Mouse (Mus musculus) heart, adult 18-20 months (tissue): ENCODE measurements around the gene Supt4a. TPM values are rescaled to one million over a fixed set of nuclear protein-coding genes. Genes with fewer than 3 reads are reported as not detected.

ENCODE experiments used
- DNase-seq, 2 experiments: peaks; one replicate each; pipeline ENCODE4 v3.0.0; 2021 to 2022; ENCODE audit warnings: mixed read lengths in 1 of 2
- long read RNA-seq, 2 experiments: library from polyadenylated mRNA; stranded (forward); transcript quantifications; one replicate each; pipeline ENCODE4 v2.0.0; 2021
- total RNA-seq, 2 experiments: library from RNA; stranded (reverse); gene quantifications; 2 replicates each; pipeline ENCODE4 v1.2.3; 2021

Gene Supt4a
- 10 to 100 TPM; 42.8 to 46.1 TPM for total RNA-seq
- long read RNA-seq, experiment 1, transcript Supt4a-201 (5 exons, 706 nt): major isoform, 23 of 26 reads
- long read RNA-seq, experiment 1, partial matches to known transcripts: 0 of 26 reads
- long read RNA-seq, experiment 1, other reads (novel, unspliced or antisense): 3 of 26 reads
- long read RNA-seq, experiment 2, transcript Supt4a-201 (5 exons, 706 nt): major isoform, 24 of 27 reads
- long read RNA-seq, experiment 2, partial matches to known transcripts: 1 of 27 reads
- long read RNA-seq, experiment 2, other reads (novel, unspliced or antisense): 2 of 27 reads

DNA sequence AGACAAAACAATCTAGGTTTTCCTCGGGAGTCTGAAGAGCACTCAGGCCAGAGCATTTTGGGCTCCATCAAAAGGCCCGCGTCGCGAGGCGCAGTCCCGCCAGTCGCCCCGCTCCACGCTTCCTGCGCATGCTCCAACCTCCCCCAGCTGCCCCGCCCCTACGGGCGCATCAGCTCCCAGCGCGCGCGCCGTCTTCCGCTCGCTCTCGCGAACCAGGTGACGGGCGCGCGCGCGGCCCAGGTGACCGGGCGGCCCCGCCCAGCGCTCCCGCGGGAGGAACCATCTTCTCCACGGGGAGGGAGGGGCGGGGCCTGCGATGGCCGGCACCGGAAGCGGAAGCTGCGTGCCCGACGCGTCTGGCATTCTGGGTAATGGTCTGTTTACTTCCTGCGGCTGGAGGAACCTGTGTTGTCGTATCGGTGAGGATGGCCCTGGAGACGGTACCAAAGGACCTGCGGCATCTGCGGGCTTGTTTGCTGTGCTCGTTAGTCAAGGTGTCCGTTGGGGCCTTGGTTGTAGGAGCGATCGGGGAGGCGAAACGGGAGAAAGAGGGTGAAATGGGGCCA is at the start of gene Supt4a:
Supt4a (plus strand) TSS at position 378 of the 566 bp plus-strand sequence.
- DNase-seq: peak; percentile 96 to 97

- DNase-seq: no peak
Observed at GRCm38 (mm10) chr11:87688478-87689203, 48.7 kb upstream of the Supt4a start.

DNA sequence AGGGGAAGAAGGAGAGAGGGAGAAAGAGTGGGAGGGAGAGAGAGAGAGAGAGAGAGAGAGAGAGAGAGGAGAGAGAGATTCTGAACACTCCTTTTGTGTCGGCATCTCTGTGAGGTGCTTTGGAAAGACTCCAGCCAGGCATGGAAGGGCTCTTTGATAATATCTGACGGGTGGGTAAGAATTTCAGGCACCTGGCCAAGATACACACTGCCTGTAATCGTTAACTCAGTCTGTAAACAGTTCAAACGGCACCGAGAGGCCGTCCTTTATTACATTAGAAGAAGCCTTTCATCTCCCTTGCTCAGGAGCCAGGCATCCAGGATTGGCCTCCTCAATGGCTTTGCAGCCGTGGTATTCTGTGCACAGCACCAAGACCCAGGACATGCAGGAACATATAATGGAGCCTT is 47.9 kb upstream of the Supt4a start:
- DNase-seq: no peak

DNA sequence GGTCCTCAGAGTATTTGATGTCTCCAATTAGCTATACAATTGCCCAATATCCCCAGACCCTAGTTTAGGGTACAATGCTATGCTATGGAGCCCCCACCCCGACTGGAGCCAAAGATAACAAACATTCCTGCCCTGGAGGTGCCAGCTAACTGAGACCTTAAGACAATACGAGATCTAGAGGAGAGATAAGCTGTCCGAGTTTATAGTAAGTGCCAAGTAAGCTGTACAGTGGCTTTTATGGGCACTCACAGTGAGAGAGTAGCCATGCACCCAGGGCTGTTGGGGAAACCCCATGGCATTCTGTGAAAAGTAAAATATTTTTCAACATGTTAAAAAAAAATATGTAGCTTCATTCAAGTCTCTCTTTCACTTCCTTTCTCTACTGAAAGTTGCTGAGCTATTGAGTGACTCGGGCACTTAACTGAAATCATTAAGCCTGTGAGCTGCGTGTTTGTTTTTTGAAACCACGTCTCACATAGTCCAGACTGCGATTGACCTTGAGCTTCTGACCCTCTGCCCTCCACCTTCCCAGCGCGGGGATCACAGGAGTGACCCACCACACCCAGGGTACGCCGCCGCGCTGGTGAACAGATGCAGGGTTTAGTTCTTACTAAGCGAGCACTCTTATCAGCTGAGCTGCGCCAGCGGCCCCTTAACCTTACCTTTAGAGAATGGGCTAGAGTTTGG is 47.2 kb upstream of the Supt4a start:
- no peak for DNase-seq

- DNase-seq: no peak
Observed at GRCm38 (mm10) chr11:87697131-87697682, 40.1 kb upstream of the Supt4a start.

DNA sequence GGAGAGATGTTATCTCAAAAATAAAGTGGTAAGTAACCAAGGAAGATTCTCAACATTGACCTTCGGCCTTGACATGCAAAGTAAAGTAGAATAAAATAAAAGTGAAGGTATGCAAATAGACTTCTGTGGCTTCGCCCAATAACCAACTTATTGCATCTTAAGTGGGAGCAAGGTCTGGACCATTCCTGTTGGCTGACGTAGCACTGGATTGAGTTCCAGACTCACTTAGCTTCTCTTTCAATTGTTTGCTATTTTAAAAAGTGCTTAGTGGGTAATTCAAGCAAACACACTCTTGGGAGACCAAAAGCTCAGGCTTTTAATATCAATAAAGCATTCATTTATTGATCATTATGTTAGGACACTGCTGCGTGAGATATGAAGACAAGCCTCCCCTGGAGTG is 39.2 kb upstream of the Supt4a start:
- no peak for DNase-seq

DNA sequence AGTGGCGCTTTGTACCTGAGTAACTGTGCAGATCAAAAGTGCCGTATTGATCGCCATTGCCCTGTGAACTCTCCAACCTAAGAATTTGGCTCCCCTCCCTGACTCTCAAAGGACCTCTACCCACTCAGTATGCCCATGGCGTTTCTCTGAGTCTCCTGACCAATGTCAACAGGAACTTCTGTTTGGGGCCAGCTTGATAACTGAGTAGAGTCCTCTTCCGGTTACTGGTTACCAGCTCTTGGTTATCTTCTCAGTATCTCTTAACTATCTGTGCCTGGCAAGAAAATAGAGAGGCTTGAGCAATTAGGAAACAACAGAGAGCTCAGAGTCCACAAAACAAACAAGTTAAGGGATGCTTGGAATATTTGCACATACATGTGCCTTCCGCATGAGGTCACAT is 36.2 kb upstream of the Supt4a start:
- DNase-seq: no peak

- DNase-seq: no peak
Observed at GRCm38 (mm10) chr11:87701877-87702620, 35.3 kb upstream of the Supt4a start.

DNA sequence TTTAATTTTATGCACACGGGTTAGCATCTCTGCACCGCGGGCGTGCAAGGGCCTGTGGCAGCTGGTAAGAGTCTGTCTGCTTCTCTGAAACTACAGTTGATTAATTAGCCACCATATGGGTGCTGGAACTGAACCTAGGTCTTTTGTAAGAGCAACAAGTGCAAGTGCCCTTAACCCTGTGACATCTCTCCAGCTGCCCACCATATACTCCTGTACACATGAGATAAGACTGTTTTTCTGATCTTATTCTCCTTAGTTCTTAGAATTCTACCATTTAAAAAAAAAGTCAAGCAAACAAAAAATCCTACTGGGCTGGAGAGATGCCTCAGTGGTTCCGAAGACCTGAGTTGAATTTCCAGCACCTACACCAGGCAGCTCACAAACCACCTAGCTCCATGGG is 33.7 kb upstream of the Supt4a start:
- no peak for DNase-seq

DNA sequence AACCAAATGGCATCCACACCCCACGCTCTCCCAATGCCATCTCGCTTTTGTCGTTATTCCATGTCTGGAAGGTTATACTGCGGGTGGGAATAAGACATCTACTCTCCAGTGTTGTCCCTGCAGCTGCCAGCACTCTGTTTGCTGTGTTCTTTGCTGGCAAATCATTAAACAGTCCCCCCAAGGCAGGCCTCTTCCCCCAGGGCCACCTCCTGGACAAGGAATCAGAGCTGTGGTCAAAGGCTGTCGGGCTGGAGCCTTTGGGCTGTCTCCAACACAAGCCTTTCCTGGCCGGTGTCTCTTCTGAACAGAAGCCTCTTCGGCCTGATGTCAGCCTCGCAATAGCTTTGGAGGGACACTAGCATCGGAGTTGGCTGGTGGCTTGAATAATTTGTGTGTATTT is 33.1 kb upstream of the Supt4a start:
- DNase-seq: no peak

- no peak for DNase-seq
Observed at GRCm38 (mm10) chr11:87707570-87707969, 29.8 kb upstream of the Supt4a start.

DNA sequence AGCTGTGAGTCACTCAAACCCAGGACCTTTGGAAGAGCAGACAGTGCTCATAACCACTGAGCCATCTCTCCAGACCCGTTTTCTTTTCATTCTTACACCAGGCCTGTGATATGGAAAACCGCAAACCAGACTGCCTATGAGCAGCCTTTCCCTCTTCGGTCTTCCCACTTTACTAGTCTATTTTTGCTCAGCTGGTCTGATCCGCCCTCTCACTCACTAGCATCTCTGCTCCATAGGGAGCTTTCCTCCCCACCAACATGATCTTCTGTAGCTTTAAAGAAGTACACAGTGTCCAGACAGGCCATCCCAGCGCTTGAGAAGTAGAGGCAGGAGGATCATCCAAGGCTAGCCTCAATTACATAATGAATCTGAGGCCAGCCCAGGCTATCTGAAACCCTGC is 28.4 kb upstream of the Supt4a start:
- no peak for DNase-seq

DNA sequence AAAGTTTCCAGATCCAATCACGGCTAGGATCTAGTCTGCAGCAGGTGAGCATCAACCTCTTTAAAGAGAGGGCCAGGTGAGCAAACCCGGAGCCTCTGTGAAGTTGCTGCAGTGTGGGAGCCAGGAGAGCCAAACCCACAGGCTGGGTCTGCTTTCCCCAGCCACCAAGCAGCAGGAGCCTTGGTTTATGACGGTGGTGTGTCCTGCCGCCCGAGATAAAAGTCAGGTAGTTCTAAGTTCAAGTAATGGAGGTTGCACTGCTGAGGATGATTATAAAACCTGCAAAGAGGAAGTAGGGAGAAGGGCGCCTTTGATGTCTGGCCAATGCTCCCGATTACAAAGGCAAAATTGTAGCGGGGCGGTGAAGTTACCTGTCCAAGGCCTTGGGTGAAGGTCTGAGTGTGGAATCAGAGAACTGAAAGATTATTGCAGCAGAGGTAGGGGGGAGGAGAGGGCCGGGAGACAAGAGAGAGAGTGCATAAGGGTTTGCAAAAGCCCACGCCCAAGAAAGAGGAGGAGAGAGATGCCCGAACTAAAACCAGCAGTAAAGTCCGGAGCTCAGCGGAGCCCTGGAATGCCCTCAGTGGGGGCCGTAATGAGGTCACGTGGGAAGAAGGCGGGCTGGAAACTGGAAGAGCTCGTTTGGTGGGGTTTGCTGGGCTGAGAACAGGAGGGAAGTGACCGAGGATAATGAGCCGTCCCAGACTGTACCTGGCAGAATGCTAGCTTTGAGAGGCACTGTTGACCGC is 27.7 kb upstream of the Supt4a start:
- peak in 1 of 2 experiments; percentile 9 for DNase-seq

DNA sequence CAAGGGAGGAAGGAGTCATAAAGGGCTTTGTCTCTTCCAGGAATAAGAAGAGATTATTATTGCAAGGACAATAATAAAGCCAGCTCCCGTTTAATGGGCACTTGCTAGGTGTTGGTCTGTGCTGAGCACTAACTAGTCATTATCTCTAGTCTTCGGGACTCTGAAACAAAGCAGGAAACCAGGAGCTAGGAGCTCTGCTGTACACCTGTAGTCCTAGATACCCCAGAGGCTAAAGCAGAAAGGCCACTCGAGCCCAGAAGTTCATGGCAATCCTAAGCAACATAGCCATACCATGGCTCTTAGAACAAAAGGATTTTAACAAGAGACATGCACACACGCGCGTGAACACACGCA is 27.1 kb upstream of the Supt4a start:
- DNase-seq: no peak

DNA sequence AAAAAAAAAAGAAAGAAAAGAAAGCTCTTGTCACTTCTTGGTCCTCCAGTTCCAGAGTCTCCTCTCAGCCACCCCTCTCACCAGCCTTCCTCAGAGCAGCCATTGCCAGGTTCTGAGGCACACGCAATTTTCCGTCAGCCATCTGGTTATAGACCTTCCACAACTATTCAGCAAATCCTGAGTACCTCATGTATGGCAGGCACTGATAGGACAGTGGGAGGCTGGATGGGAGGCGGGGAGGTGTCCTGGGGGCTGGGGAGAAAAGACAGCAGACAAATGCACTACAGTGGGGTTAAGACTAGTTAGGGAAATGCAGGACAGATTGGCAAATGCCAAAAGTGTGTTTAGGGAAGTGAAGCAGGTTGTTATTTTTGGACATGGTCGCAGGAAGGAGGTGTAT is 25.2 kb upstream of the Supt4a start:
- no peak for DNase-seq

DNA sequence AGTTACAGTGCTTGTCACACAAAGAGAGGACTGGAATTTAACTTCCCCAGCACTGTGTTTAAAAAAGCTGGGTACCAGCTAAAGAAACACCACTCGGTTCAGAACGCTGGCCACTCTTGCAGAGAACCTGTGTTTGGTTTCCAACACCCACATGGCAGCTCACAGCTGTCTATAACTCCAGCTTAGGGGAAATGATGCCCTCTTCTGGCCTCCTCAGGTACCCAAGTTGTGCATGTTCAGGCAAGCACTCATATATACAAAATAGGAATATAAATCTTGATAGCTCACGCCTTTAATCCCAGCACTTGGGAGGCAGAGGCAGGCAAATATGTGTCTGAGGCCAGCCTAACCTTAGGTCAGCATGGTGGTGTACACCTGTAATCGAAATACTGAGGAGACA is 21.4 kb upstream of the Supt4a start:
- no peak for DNase-seq

DNA sequence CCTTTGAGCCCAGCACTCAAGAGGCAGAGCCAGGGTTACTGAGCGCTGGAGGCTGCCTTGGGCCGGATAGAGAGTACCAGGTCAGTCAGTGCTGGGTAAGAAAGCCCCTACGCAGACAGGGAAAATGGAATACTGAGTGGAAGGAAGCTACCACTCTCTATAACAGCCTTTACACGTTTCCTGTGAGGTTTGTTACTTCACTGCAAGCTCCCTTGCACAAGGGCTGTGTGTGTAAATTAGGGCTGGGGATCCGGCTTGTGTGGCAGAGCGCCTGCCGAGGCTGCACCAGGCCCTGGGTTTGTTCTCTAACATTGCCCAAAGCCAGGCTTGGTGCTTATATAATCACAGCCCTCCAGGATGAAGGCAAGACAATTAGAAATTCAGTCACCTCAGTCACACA is 17.8 kb upstream of the Supt4a start:
- no peak for DNase-seq

GRCm38 (mm10) chr11:87720324-87720723 is 17.0 kb upstream of the Supt4a start:
- no peak for DNase-seq

GRCm38 (mm10) chr11:87720839-87721238 is 16.5 kb upstream of the Supt4a start:
- no peak for DNase-seq

GRCm38 (mm10) chr11:87722168-87722567 is 15.2 kb upstream of the Supt4a start:
- DNase-seq: no peak

GRCm38 (mm10) chr11:87722891-87723290 is 14.5 kb upstream of the Supt4a start:
- no peak for DNase-seq
